Mouse (Mus musculus) erythroid progenitor cell, adult 5-6 weeks (primary cell): ENCODE measurements at regions not wholly inside any gene's neighbourhood (a gene's known extent, or its start where the extent isn't known, plus 50 kb on each side); places are given as distances from the start of the nearest gene placed in this dataset.

Source experiments
- ATAC-seq: replicated peaks from 2 replicates; pipeline ENCODE4 v1.8.0; 2016; ENCODE audit warnings: moderate number of reproducible peaks, mild to moderate bottlenecking, moderate TSS enrichment, inconsistent platforms; ENCODE audit not compliant: poor library complexity, low FRiP score, severe bottlenecking

DNA sequence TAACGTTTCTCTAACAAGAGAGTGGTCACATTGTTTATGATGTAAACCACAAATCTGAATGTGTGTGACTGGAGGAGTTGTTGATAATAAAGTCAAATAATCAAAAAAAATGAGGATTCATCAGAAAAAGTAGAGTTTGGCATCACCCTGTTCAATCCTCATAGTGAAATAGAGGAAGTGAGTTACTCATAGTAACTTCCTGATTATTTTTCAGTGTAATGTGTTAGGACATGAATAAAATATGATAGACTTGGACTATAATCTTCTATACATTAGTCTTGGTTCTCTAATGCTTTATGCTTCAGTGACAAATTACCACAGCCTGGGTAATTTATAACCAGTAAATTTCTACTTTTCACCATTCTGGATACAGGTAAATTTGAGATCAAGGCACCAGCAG is 424.5 kb upstream of the Mef2c start:
- no peak for ATAC-seq

GRCm38 (mm10) chr13:83084948-83085347 is 418.9 kb upstream of the Mef2c start:
- no peak for ATAC-seq

- no peak for ATAC-seq
These were observed 403.9 kb upstream of the Mef2c start for GRCm38 (mm10) chr13:83099908-83100307.

DNA sequence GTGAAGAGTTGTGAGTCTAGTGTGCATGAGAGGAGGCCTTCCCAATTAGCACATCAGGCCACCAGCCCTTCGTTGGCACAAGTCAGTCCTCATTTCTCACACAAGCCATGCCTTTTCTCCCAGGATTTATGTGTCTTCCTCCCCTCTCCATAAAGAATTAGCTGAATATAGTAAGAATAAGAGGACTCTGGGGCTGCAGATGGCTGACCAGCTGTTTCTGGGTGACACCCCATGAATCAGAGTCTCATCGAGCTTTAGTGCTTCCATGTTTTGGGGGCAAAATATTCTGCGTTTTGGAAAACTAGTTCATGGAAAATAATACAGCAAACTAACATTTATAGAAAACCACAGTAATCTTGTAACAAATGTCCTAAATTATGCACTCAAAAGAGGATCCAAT is 393.2 kb upstream of the Mef2c start:
- ATAC-seq, result no peak

DNA sequence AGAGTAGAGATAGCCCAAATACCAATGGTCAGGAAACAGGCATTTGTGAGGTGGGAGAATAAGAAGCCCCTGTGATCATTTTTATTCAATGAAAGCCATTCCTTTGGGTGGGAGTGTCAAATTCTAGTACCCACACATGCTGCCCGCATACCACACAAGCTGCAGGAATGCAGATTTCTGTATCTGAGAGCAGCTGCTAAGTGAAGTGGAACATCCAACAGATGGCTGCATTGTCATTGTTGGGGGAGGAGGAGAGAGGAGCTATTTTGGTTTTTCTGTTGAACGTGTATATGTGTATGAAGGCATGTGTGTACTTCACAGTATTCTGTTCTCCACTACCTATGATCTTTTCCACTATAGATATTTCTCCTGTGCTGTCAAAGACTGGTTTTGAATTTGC is 392.3 kb upstream of the Mef2c start:
- ATAC-seq, result no peak

DNA sequence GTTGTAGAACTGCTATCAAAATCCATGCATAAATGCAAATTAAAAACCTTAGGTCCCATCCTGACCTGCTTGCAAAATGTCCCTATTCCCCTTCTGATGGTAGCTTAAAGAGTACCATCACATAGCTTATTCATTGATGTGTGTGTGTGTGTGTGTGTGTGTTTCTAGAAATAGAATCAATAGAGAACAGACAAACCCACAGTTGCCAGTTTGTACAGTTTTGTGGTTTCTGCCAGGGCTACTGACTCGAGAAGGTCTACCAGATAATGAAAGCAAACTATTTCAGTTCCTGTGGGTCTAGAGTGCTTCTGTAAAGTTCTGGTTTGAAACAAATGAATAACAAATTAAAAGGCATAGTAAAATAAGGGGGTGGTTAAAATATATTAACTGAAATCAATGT is 391.5 kb upstream of the Mef2c start:
- no peak for ATAC-seq

DNA sequence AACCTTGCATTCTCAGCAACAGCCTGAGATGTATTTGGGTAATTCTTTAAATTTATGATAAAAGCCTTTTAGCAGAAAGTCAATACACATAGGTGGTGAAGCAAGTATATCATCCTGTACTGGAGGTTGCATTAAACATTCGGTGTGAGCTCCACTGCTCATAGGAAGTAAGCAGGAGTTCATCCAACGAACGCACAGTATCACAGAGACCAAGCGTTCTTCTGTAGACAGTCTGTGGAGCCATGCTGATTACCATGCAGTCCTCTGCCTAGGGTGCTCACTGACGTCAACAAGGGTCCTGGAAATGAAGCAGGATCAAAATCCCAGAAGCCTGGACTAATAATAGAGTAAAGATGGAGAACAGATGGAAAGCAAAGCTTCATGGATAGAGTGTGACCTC is 391.1 kb upstream of the Mef2c start:
- ATAC-seq, result no peak; the same call in 1 of the 2 replicates

GRCm38 (mm10) chr13:83113808-83114207 is 390.0 kb upstream of the Mef2c start:
- ATAC-seq, result no peak

DNA sequence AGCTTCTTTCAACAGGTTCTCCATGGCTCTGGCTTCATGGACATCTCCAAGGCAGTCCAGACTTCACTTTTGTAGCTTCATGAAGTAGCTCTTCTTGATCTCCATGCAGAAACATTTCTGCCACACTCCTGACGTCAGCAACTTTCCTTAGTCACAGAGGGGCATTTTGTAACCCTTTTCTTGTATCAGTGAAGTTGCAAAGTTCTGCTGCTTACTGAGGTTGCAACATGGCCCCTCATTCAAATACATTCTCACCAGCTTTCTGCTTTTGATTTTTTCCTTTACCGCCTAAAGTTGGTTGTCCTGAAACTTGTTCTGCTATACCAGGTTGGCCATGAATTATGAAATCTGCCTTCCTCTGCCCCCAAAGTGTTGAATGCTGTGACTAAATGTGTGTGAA is 389.4 kb upstream of the Mef2c start:
- no peak for ATAC-seq

DNA sequence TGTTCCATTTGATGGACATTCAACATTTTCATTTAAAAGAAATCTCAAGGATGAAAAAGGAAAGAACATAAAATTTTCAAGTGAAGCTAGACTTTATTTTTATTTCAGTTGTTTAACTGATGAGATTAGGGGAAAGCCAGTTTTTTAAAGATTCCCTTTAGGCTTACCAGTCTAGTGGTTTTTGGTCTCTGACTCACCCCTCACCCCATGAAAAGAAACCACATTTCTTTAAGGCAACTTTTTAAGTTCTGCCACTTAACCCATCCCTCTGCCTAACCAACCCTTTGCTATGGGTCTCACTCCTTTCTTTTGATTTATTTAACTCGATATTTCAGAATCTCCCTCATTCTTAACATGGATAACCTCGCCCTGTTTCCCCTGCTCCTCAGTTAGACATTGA is 388.1 kb upstream of the Mef2c start:
- ATAC-seq, result no peak

DNA sequence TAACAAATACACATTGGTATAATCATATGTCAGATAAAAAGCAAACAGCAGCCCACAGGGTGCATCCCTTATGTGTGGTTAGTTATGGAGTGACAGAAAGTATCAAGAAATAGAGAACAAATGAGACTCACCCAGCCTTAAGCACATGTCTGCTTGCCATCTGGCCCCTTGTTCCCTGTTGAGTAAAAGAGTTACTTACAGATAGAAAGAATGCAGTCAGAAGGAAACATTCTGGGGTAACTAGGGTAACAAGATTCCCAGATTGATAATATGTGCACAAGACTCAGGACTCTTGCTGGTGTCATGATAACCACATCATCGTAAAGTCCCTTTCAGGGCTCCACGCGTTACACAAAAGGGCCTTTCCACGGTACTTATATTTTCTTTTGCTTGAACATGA is 383.5 kb upstream of the Mef2c start:
- ATAC-seq, result no peak

GRCm38 (mm10) chr13:83123596-83123995 is 380.2 kb upstream of the Mef2c start:
- ATAC-seq, result no peak

DNA sequence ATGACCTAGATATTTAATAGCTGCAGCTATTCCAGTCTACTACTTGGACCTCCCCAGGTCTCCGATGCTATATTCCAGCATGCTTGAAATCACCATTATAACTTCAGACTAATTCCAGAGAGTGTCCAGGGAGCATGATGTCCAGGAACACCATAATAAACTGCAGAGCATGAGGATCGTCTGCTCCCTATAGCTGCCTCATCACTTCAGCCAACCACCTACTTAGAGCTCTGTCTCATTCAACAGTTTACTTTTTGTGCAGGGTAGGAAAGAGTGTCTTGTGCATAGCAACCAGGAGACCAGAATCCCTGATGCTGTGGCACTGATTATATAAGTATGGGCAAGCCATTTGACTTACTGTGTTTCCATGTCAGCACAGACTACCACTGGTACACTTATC is 379.2 kb upstream of the Mef2c start:
- ATAC-seq, result no peak

GRCm38 (mm10) chr13:83126438-83126837 is 377.4 kb upstream of the Mef2c start:
- ATAC-seq, result no peak

GRCm38 (mm10) chr13:83131129-83131981 is 372.5 kb upstream of the Mef2c start:
- ATAC-seq, result peak; percentile 52; the same call in 1 of the 2 replicates

- ATAC-seq, result no peak
These were observed 371.9 kb upstream of the Mef2c start for GRCm38 (mm10) chr13:83131982-83132354.

GRCm38 (mm10) chr13:83132671-83133638 is 370.9 kb upstream of the Mef2c start:
- no peak for ATAC-seq

DNA sequence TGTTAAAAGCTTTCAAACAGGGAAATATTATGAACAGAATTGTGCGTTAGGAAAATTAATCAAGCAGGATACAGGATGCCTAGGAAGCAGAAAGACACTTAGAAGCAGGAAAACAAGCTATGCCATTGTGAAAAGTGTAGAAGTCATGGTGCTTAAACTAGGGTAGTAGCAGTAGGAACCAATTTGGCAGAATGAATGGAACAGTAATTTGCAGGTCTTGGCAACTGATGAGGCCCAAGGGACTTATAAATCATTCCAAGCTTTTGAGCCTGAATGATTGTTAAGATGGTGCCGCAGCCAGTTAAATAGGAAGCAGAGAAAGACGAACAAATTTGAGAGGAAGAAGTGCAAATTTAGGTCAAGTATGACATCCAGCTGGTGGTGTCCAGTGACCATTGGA is 360.5 kb upstream of the Mef2c start:
- no peak for ATAC-seq

GRCm38 (mm10) chr13:83154626-83155124 is 349.2 kb upstream of the Mef2c start:
- no peak for ATAC-seq

DNA sequence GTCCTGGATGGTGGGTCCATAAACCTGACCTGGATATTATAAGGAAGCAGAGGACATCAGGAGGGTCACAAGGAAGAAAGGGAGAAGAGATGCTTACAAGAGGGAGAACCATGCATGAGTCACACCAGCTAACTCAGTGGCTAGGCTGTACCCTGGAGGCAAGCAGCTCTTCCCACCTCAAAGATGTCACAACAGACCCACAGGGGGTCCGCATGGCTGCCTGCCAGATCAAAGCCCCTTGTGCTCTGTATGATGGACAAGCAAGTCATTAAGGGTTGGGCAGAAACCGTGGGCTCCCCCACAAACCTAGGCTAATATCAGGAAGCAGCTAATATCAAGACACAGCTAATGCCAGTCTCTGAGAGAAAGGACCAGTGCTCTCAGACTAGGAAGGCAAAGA is 343.9 kb upstream of the Mef2c start:
- no peak for ATAC-seq

DNA sequence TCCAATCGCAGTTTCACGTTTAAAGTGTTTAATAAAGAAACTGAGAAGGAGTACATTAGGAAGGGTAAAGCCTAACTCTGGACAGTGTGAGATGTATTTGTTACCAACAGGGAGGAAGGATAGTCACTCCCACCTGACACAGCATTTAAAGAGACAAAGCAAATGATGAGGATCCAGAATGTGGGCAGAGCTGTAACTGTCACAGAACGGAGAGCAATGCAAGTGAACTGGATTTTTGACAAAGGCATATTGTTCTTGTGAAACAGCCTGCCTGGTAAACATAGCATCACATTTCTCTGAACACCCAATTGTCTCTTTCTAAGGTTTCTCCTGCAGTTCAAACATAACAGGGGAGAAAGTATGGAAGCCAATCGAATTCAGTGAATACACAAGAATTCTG is 341.1 kb upstream of the Mef2c start:
- no peak for ATAC-seq
